Mouse (Mus musculus) kidney, adult 2 months (tissue): ENCODE measurements around the gene Mapre3.

ENCODE experiments used
- CTCF ChIP-seq: fragments of 200-500 bp; conservative IDR thresholded peaks from 2 replicates; pipeline ENCODE4 v1.5.1; 2011; ENCODE audit warnings: low read depth, mild to moderate bottlenecking, control low read depth, low read length, moderate library complexity, mixed read lengths; ENCODE audit not compliant: insufficient read depth, insufficient read length
- POLR2A ChIP-seq: fragments of 200-500 bp; IDR thresholded peaks from one replicate; pipeline ENCODE4 v1.6.1; 2011; ENCODE audit warnings: low read depth, low read length, control low read depth

DNA sequence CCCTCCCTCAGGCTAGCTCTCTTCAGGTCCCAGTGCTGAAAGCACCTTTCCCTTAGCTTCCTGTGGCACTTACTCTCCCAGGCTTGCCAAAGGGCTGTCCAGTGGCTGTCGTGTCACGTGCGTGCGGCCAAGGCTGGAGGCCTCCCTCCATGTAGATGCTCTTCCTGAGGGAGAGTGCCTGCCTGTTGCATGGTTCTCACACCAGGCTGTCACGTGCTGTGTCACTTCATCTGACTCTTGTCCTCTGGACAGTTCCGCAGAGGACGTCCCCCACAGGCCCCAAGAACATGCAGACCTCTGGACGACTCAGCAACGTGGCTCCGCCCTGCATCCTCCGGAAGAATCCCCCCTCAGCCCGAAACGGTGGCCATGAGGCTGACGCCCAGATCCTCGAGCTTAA is 49.9 kb downstream of the Mapre3 start:
- no peak for TF ChIP-seq POLR2A
- no peak for TF ChIP-seq CTCF
